Comparison of ENCODE assay signal across 7 mouse cellular contexts in genomic region chr13:68116786-68117185, GRCm38 (mm10).
DNase-seq lines count a peak whose midpoint lies in the region; ATAC-seq and TF ChIP-seq lines count a peak whose summit lies in the region.
"Not testable (repeated sequence)": the region's sequence is repeated elsewhere in the genome, so short reads cannot be mapped to it uniquely, and the experiment has no call there.

No protein-coding gene starts in this region.

- CTCF ChIA-PET in Patski (lab: Charles Lee): not testable (repeated sequence)

- not testable (repeated sequence) for ATAC-seq in Patski

- DNase-seq in 3T3-L1 (ENCODE audit: low read depth, low spot score): peak; percentile 81
- DNase-seq in Patski (ENCODE audit: low read depth, low spot score): peak; percentile 43
- DNase-seq in adrenal gland, adult 8-10 months: peak; percentile 2
- DNase-seq in frontal cortex, postnatal 36 days (ENCODE audit: low spot score in 2 of 2): peak; percentile 2
- DNase-seq in kidney, postnatal 4 days: peak; percentile 12 to 30
- peak; percentile 2 for DNase-seq in left cerebral cortex, adult 11 months (ENCODE audit: low spot score)
- DNase-seq in ovary, postnatal 14 days (ENCODE audit: low spot score): peak; percentile 3

- in situ Hi-C loops in Patski (cut with MboI; ENCODE audit: low pct_unique_long_range_greater_than_20kb): not testable (repeated sequence)

- POLR2A ChIA-PET in Patski (lab: Charles Lee): not testable (repeated sequence)

- not testable (repeated sequence) for TF ChIP-seq CTCF in Patski (IDR thresholded peaks at IDR 0.05)

- H3K27me3 ChIP-seq in Patski: not testable (repeated sequence)

Comparison
In these comparisons a context has a peak if more than half of its experiments do, and no peak if none do; other contexts are left out.
1. DNase-seq: peak in every context shown above with its lines; median percentile 81 in 3T3-L1; 43 in Patski; 21 in kidney, postnatal 4 days; 3 in ovary, postnatal 14 days; 2 in adrenal gland, adult 8-10 months; 2 in frontal cortex, postnatal 36 days; 2 in left cerebral cortex, adult 11 months.